Mouse (Mus musculus) lung, embryonic 15.5 days (tissue): Measurements from ENCODE around the gene Mef2d. TPM values are rescaled to one million over a fixed set of nuclear protein-coding genes. Genes with fewer than 3 reads are reported as not detected.
A peak's percentile ranks its signal among the peaks of the same experiment; 100 is the strongest.

ENCODE experiments used
- ATAC-seq: fragments of 200-750 bp; cut with Nextera tagmentation; 2 replicates; pipeline ENCODE4 v1.8.0; 2017; ENCODE audit warnings: moderate number of reproducible peaks, borderline replicate concordance; ENCODE audit not compliant: low FRiP score, low TSS enrichment; ENCODE audit errors: extremely low read depth
- H3K27ac ChIP-seq: fragments of 300-500 bp; sonication (generic); 2 replicates; pipeline ENCODE4 v1.5.1; 2015; ENCODE audit warnings: moderate library complexity, mild to moderate bottlenecking, inconsistent platforms
- H3K27me3 ChIP-seq: fragments of 300-500 bp; sonication (generic); 2 replicates; pipeline ENCODE4 v1.6.1; 2015; ENCODE audit warnings: inconsistent platforms
- H3K36me3 ChIP-seq: fragments of 300-500 bp; sonication (generic); 2 replicates; pipeline ENCODE4 v1.6.1; 2015; ENCODE audit warnings: inconsistent platforms
- H3K4me1 ChIP-seq: fragments of 300-500 bp; sonication (generic); 2 replicates; pipeline ENCODE4 v1.6.1; 2015; ENCODE audit warnings: inconsistent platforms
- H3K4me2 ChIP-seq: fragments of 300-500 bp; sonication (generic); 2 replicates; pipeline ENCODE4 v1.6.1; 2015; ENCODE audit warnings: inconsistent platforms, mild to moderate bottlenecking, moderate library complexity
- H3K4me3 ChIP-seq: fragments of 300-500 bp; sonication (generic); 2 replicates; pipeline ENCODE4 v1.5.1; 2015; ENCODE audit warnings: mild to moderate bottlenecking, inconsistent platforms
- H3K9ac ChIP-seq: fragments of 300-500 bp; sonication (generic); 2 replicates; pipeline ENCODE4 v1.6.1; 2015; ENCODE audit warnings: inconsistent platforms
- H3K9me3 ChIP-seq: fragments of 300-500 bp; sonication (generic); 2 replicates; pipeline ENCODE4 v1.6.1; 2016; ENCODE audit warnings: inconsistent platforms
- WGBS: fragments of 180-500 bp; shearing (Covaris S2); methylation state at CpG from one replicate; pipeline ENCODE4 v1.1.7; 2015; 5-methylcytosine and 5-hydroxymethylcytosine counted together
- polyA plus RNA-seq: library from polyadenylated mRNA; unstranded; fragments of >200 nt; fragmentation: Nextera tagmentation; extraction: Ambion mirVana; gene quantifications from 2 replicates; pipeline ENCODE4 v1.2.1, GENCODE M21; 2015

Gene Mef2d
- 16.7 and 20.4 TPM in 2 replicates for polyA plus RNA-seq

GRCm38 (mm10) chr3:88141787-88142523 lies at the start of gene Mef2d:
TSS of gene Mef2d (plus strand) at chr3:88142372.
- H3K4me2 ChIP-seq = peak within 1 kb of the TSS; percentile 93
- H3K27me3 ChIP-seq = no peaks in the 10 kb centered on the region
- H3K36me3 ChIP-seq = no peaks in the 10 kb centered on the region
- peak within 1 kb of the TSS; percentile 91 for H3K4me3 ChIP-seq
- H3K4me1 ChIP-seq = peaks cover 71% of the 10 kb centered on the region
- peak within 1 kb of the TSS; percentile 75 for H3K9ac ChIP-seq
- no peaks in the 10 kb centered on the region for H3K9me3 ChIP-seq
- H3K27ac ChIP-seq = peak within 1 kb of the TSS; percentile 99
- under 1% methylated on average over 33 of the region's 52 CpGs for WGBS
- ATAC-seq = peak; percentile 88

- H3K27me3 ChIP-seq = no peaks in the 10 kb centered on the region
- H3K27ac ChIP-seq = no peak overlapping the region
- H3K36me3 ChIP-seq = peaks cover 82% of the 10 kb centered on the region
- no peaks in the 10 kb centered on the region for H3K9me3 ChIP-seq
- H3K4me1 ChIP-seq = no peaks in the 10 kb centered on the region
- WGBS = 83% methylated on average over 5 of the region's 5 CpGs
- no peak overlapping the region for H3K4me3 ChIP-seq
- no peak for ATAC-seq
- no peak overlapping the region for H3K4me2 ChIP-seq
- H3K9ac ChIP-seq = no peak overlapping the region
Measured at GRCm38 (mm10) chr3:88094126-88094525, 48.0 kb upstream of the Mef2d start.

GRCm38 (mm10) chr3:88097666-88098065 lies 44.5 kb upstream of the Mef2d start:
- 74% methylated on average over 6 of the region's 6 CpGs for WGBS

GRCm38 (mm10) chr3:88100251-88100650 lies 41.9 kb upstream of the Mef2d start:
- Histone ChIP-seq H3K4me1 (no peaks in the 10 kb centered on the region), H3K27me3 (no peaks in the 10 kb centered on the region), H3K9ac (no peak overlapping the region), H3K36me3 (peaks cover 80% of the 10 kb centered on the region), H3K4me3 (no peak overlapping the region), H3K27ac (no peak overlapping the region), H3K9me3 (no peaks in the 10 kb centered on the region), H3K4me2 (no peak overlapping the region)
- 49% methylated on average over 3 of the region's 3 CpGs for WGBS
- ATAC-seq = no peak

More at GRCm38 (mm10) chr3:88097666-88098065, 44.5 kb upstream of the Mef2d start:
- Histone ChIP-seq H3K4me3 (no peak overlapping the region), H3K36me3 (peaks cover 80% of the 10 kb centered on the region), H3K27ac (no peak overlapping the region), H3K4me2 (no peak overlapping the region), H3K4me1 (no peaks in the 10 kb centered on the region), H3K9me3 (no peaks in the 10 kb centered on the region), H3K27me3 (no peaks in the 10 kb centered on the region), H3K9ac (no peak overlapping the region)
- ATAC-seq = no peak

- Histone ChIP-seq H3K4me2 (no peak overlapping the region), H3K27ac (no peak overlapping the region), H3K36me3 (peaks cover 80% of the 10 kb centered on the region), H3K4me1 (no peaks in the 10 kb centered on the region), H3K4me3 (no peak overlapping the region), H3K27me3 (no peaks in the 10 kb centered on the region), H3K9me3 (no peaks in the 10 kb centered on the region), H3K9ac (no peak overlapping the region)
- no peak for ATAC-seq
- WGBS = 83% methylated on average over 7 of the region's 7 CpGs
Measured at GRCm38 (mm10) chr3:88101736-88102135, 40.4 kb upstream of the Mef2d start.

GRCm38 (mm10) chr3:88102196-88102595 lies 40.0 kb upstream of the Mef2d start:
- Histone ChIP-seq H3K4me1 (no peaks in the 10 kb centered on the region), H3K27me3 (no peaks in the 10 kb centered on the region), H3K36me3 (peaks cover 78% of the 10 kb centered on the region), H3K4me2 (no peak overlapping the region), H3K4me3 (no peak overlapping the region), H3K9ac (no peak overlapping the region), H3K9me3 (no peaks in the 10 kb centered on the region), H3K27ac (no peak overlapping the region; the same call in 1 of the 2 replicates)
- 73% methylated on average over 6 of the region's 6 CpGs for WGBS
- ATAC-seq = no peak

GRCm38 (mm10) chr3:88102611-88103010 lies 39.6 kb upstream of the Mef2d start:
- no peaks in the 10 kb centered on the region for H3K4me1 ChIP-seq
- ATAC-seq = no peak
- H3K9ac ChIP-seq = no peak overlapping the region
- H3K27ac ChIP-seq = no peak overlapping the region; the same call in 1 of the 2 replicates
- H3K27me3 ChIP-seq = no peaks in the 10 kb centered on the region
- H3K9me3 ChIP-seq = no peaks in the 10 kb centered on the region
- no peak overlapping the region for H3K4me3 ChIP-seq
- WGBS = 66% methylated on average over 6 of the region's 6 CpGs
- peaks cover 81% of the 10 kb centered on the region for H3K36me3 ChIP-seq
- no peak overlapping the region for H3K4me2 ChIP-seq

GRCm38 (mm10) chr3:88106126-88106525 lies 36.0 kb upstream of the Mef2d start:
- no peak overlapping the region for H3K9ac ChIP-seq
- no peaks in the 10 kb centered on the region for H3K9me3 ChIP-seq
- no peak overlapping the region for H3K27ac ChIP-seq
- ATAC-seq = no peak
- 88% methylated on average over 4 of the region's 4 CpGs for WGBS
- H3K36me3 ChIP-seq = peaks cover 88% of the 10 kb centered on the region
- no peak overlapping the region for H3K4me3 ChIP-seq
- no peak overlapping the region for H3K4me2 ChIP-seq
- no peaks in the 10 kb centered on the region for H3K4me1 ChIP-seq
- no peaks in the 10 kb centered on the region for H3K27me3 ChIP-seq

- peaks cover 87% of the 10 kb centered on the region for H3K36me3 ChIP-seq
- no peak for ATAC-seq
Measured at GRCm38 (mm10) chr3:88109126-88109525, 33.0 kb upstream of the Mef2d start.

GRCm38 (mm10) chr3:88114396-88114795 lies 27.8 kb upstream of the Mef2d start:
- Histone ChIP-seq H3K4me1 (no peaks in the 10 kb centered on the region), H3K27ac (no peak overlapping the region), H3K9me3 (no peaks in the 10 kb centered on the region), H3K36me3 (peaks cover 93% of the 10 kb centered on the region), H3K9ac (no peak overlapping the region), H3K4me2 (no peak overlapping the region), H3K4me3 (no peak overlapping the region), H3K27me3 (no peaks in the 10 kb centered on the region)
- ATAC-seq = no peak
- 76% methylated on average over 12 of the region's 12 CpGs for WGBS

More at GRCm38 (mm10) chr3:88109126-88109525, 33.0 kb upstream of the Mef2d start:
- 86% methylated on average over 6 of the region's 6 CpGs for WGBS
- Histone ChIP-seq H3K27ac (no peak overlapping the region), H3K4me1 (no peaks in the 10 kb centered on the region), H3K27me3 (no peaks in the 10 kb centered on the region), H3K4me3 (no peak overlapping the region), H3K9me3 (no peaks in the 10 kb centered on the region), H3K9ac (no peak overlapping the region), H3K4me2 (no peak overlapping the region)

- H3K36me3 ChIP-seq = peaks cover 49% of the 10 kb centered on the region
- H3K27ac ChIP-seq = no peak overlapping the region
- H3K4me1 ChIP-seq = no peaks in the 10 kb centered on the region
- no peak for ATAC-seq
- no peaks in the 10 kb centered on the region for H3K9me3 ChIP-seq
- no peaks in the 10 kb centered on the region for H3K27me3 ChIP-seq
- no peak overlapping the region for H3K4me2 ChIP-seq
- H3K9ac ChIP-seq = no peak overlapping the region
- no peak overlapping the region for H3K4me3 ChIP-seq
- 77% methylated on average over 19 of the region's 19 CpGs for whole genome bisulfite sequencing
Measured at GRCm38 (mm10) chr3:88120117-88120651, 22.0 kb upstream of the Mef2d start.
